Comparison of ENCODE assay signal across 9 mouse cellular contexts in the genomic region with DNA sequence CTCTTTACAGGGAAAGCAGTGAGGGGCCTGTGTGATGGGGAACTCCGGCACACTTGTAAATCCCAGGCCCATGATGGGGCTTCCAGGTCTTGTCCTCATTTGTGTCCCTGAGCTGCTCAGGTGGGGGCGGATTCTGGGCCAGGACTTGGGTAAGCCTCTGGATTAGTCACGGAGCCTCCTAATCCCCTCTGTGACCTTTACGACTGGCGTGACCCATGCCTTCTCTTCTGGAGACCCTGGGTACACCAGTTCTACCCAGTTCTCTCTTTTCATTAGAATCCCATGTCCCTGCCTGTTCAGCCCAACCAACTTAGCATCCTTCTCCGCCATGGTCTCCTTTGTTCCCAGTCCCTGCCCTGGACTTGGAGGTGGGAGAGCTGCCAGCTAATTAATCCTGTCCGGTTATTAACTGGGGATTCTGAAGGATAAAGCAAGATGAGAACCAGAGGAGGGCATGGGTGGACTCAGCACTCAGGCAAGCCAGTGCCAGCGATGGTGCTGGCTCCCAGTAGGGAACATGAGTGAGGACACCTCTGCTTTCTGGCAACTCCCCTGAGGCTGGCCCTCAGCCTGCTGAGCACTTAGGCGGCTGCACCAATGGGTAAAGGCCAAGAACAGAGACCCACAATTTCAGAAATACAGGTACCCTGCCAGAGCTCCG. TPM values are rescaled to one million over a fixed set of nuclear protein-coding genes. Genes with fewer than 3 reads are reported as not detected.
DNase-seq lines count a peak whose midpoint lies in the region; ATAC-seq and TF ChIP-seq lines count a peak whose summit lies in the region.
"Had no signal": no experiment of that assay in that cellular context is flagged by ENCODE, and none has a peak within 500 bp of the region (broad histone marks: within the 10 kb centered on the region; RNA-seq: fewer than 3 reads in every experiment).

No protein-coding gene starts in this region.

- peaks cover 24% of the 10 kb centered on the region for H3K4me1 ChIP-seq in liver, embryonic 11.5 days (replicated peaks; ENCODE audit: control insufficient read depth, insufficient read depth, low read length)
- peaks cover 13% of the 10 kb centered on the region for H3K4me1 ChIP-seq in embryonic facial prominence, embryonic 14.5 days (ENCODE audit: control insufficient read depth, insufficient read depth, low read length)
- H3K4me1 ChIP-seq in hindbrain, embryonic 15.5 days (replicated peaks) = peaks cover 32% of the 10 kb centered on the region
- peaks cover 13% of the 10 kb centered on the region for H3K4me1 ChIP-seq in midbrain, postnatal 0 days (ENCODE audit: insufficient read depth, low read length)

- TF ChIP-seq CTCF in midbrain, postnatal 0 days (IDR thresholded peaks at IDR 0.05) = no peak

- no peak for DNase-seq in liver, embryonic 11.5 days (ENCODE audit: low spot score)
- no peak for DNase-seq in liver
- no peak for DNase-seq in embryonic facial prominence, embryonic 14.5 days (ENCODE audit: low spot score)
- peak; percentile 40 for DNase-seq in midbrain, postnatal 0 days (ENCODE audit: low spot score)
- no peak for DNase-seq in left cerebral cortex, postnatal 36 days (ENCODE audit: low spot score in 2 of 2)
- no peak for DNase-seq in spleen, postnatal 36 days (ENCODE audit: low spot score in 2 of 2)
- no peak for DNase-seq in urinary bladder, postnatal 14 days (ENCODE audit: low spot score)
- DNase-seq: lung, postnatal 14 days had no signal

- H3K9ac ChIP-seq in liver, embryonic 11.5 days (ENCODE audit: low read depth, low read length) = no peak overlapping the region
- no peak overlapping the region for H3K9ac ChIP-seq in embryonic facial prominence, embryonic 14.5 days (ENCODE audit: low read depth, low read length)
- H3K9ac ChIP-seq in hindbrain, embryonic 15.5 days = no peak overlapping the region
- H3K9ac ChIP-seq in midbrain, postnatal 0 days (replicated peaks; ENCODE audit: low read length, poor library complexity, severe bottlenecking) = no peak overlapping the region

- no peaks in the 10 kb centered on the region for H3K9me3 ChIP-seq in liver, embryonic 11.5 days (ENCODE audit: control insufficient read depth, low read length)
- H3K9me3 ChIP-seq in embryonic facial prominence, embryonic 14.5 days (ENCODE audit: control insufficient read depth, low read length) = no peaks in the 10 kb centered on the region
- H3K9me3 ChIP-seq in hindbrain, embryonic 15.5 days = no peaks in the 10 kb centered on the region
- no peaks in the 10 kb centered on the region for H3K9me3 ChIP-seq in midbrain, postnatal 0 days (ENCODE audit: low read length)

- no peak for ATAC-seq in liver, embryonic 11.5 days (replicated peaks; ENCODE audit: low FRiP score)
- ATAC-seq in embryonic facial prominence, embryonic 14.5 days (ENCODE audit: low read depth) = no peak
- no peak for ATAC-seq in hindbrain, embryonic 15.5 days (ENCODE audit: low FRiP score, low read depth)
- ATAC-seq in midbrain, postnatal 0 days (ENCODE audit: low FRiP score) = no peak

- WGBS in liver, embryonic 11.5 days = 69% methylated on average over 10 of the region's 10 CpGs
- WGBS in embryonic facial prominence, embryonic 14.5 days = 45% methylated on average over 10 of the region's 10 CpGs
- 42% methylated on average over 10 of the region's 10 CpGs for WGBS in hindbrain, embryonic 15.5 days
- 20% methylated on average over 10 of the region's 10 CpGs for WGBS in midbrain, postnatal 0 days

- H3K36me3 ChIP-seq in liver, embryonic 11.5 days (ENCODE audit: control insufficient read depth, insufficient read depth, low read length) = peaks cover 12% of the 10 kb centered on the region
- H3K36me3 ChIP-seq in embryonic facial prominence, embryonic 14.5 days (ENCODE audit: control insufficient read depth, insufficient read depth, low read length) = peaks cover 24% of the 10 kb centered on the region
- peaks cover 18% of the 10 kb centered on the region for H3K36me3 ChIP-seq in hindbrain, embryonic 15.5 days
- H3K36me3 ChIP-seq in midbrain, postnatal 0 days (ENCODE audit: insufficient read depth, low read length) = peaks cover 22% of the 10 kb centered on the region

- peak overlapping the region; percentile 63; the same call in 1 of the 2 replicates for H3K4me2 ChIP-seq in liver, embryonic 11.5 days
- peak overlapping the region; percentile 70 for H3K4me2 ChIP-seq in embryonic facial prominence, embryonic 14.5 days (ENCODE audit: low read depth, low read length)
- H3K4me2 ChIP-seq in hindbrain, embryonic 15.5 days = peak overlapping the region; percentile 56
- H3K4me2 ChIP-seq in midbrain, postnatal 0 days (ENCODE audit: low read depth, low read length, poor library complexity, severe bottlenecking) = peak overlapping the region; percentile 50

- no peak overlapping the region; the same call in 1 of the 2 replicates for H3K4me3 ChIP-seq in liver, embryonic 11.5 days (ENCODE audit: low read depth, low read length)
- no peak overlapping the region for H3K4me3 ChIP-seq in embryonic facial prominence, embryonic 14.5 days (ENCODE audit: low read depth, low read length)
- peak overlapping the region; percentile 88; the same call in 1 of the 2 replicates for H3K4me3 ChIP-seq in hindbrain, embryonic 15.5 days
- no peak overlapping the region for H3K4me3 ChIP-seq in midbrain, postnatal 0 days (ENCODE audit: low read depth, low read length)

- intact Hi-C loops in left cerebral cortex, postnatal 36 days (cut with DNase I) = no loop called here

- H3K27me3 ChIP-seq in liver, embryonic 11.5 days (replicated peaks; ENCODE audit: control insufficient read depth, insufficient read depth, low read length) = peaks cover 7% of the 10 kb centered on the region; the same call in 1 of the 2 replicates
- H3K27me3 ChIP-seq in embryonic facial prominence, embryonic 14.5 days (replicated peaks; ENCODE audit: control insufficient read depth, insufficient read depth, low read length) = no peaks in the 10 kb centered on the region; the same call in 1 of the 2 replicates
- H3K27me3 ChIP-seq in hindbrain, embryonic 15.5 days = peaks cover 5% of the 10 kb centered on the region
- no peaks in the 10 kb centered on the region for H3K27me3 ChIP-seq in midbrain, postnatal 0 days (ENCODE audit: insufficient read depth, low read length)

- H3K27ac ChIP-seq in liver, embryonic 11.5 days (ENCODE audit: low read depth, low read length) = no peak overlapping the region
- peak overlapping the region; percentile 54; the same call in 1 of the 2 replicates for H3K27ac ChIP-seq in embryonic facial prominence, embryonic 14.5 days (replicated peaks; ENCODE audit: low read depth, low read length)
- H3K27ac ChIP-seq in hindbrain, embryonic 15.5 days (replicated peaks) = peak overlapping the region; percentile 79
- peak overlapping the region; percentile 64 for H3K27ac ChIP-seq in midbrain, postnatal 0 days (ENCODE audit: low read depth, low read length)

RNA-seq across cellular contexts. Expression of gene Cyth2, which starts 1.1 kb away (rescaled TPM):
- polyA plus RNA-seq in liver, embryonic 11.5 days (2014; fragmentation: Nextera tagmentation; extraction: Ambion mirVana) = 67.2 and 69.1 TPM in 2 replicates
- polyA plus RNA-seq in embryonic facial prominence, embryonic 14.5 days (2014; fragmentation: Nextera tagmentation; extraction: Ambion mirVana) = 96.4 and 106 TPM in 2 replicates
- polyA plus RNA-seq in hindbrain, embryonic 15.5 days (2015; fragmentation: Nextera tagmentation; extraction: Ambion mirVana) = 271 and 286 TPM in 2 replicates
- 210 and 223 TPM in 2 replicates for total RNA-seq in midbrain, postnatal 0 days (2014; rRNA removed)
- polyA plus RNA-seq in midbrain, postnatal 0 days (2015; fragmentation: Nextera tagmentation; extraction: Ambion mirVana) = 219 and 236 TPM in 2 replicates
- 100 to 1,000 TPM; 199 to 210 TPM for total RNA-seq in left cerebral cortex, postnatal 36 days (2021)

RNA-seq across cellular contexts. Expression of gene Kcnj14, which starts 9.1 kb away (rescaled TPM):
- 0.40 and 0.74 TPM in 2 replicates for polyA plus RNA-seq in liver, embryonic 11.5 days (2014; fragmentation: Nextera tagmentation; extraction: Ambion mirVana)
- 1.4 and 2.2 TPM in 2 replicates for polyA plus RNA-seq in embryonic facial prominence, embryonic 14.5 days (2014; fragmentation: Nextera tagmentation; extraction: Ambion mirVana)
- polyA plus RNA-seq in hindbrain, embryonic 15.5 days (2015; fragmentation: Nextera tagmentation; extraction: Ambion mirVana) = 1.1 and 1.6 TPM in 2 replicates
- 0.71 and 2.1 TPM in 2 replicates for total RNA-seq in midbrain, postnatal 0 days (2014; rRNA removed)
- 1.5 TPM in 2 replicates for polyA plus RNA-seq in midbrain, postnatal 0 days (2015; fragmentation: Nextera tagmentation; extraction: Ambion mirVana)
- total RNA-seq in left cerebral cortex, postnatal 36 days (2021) = 1 to 10 TPM; 2.3 to 3.0 TPM

RNA-seq across cellular contexts. Expression of gene Grwd1, which starts 15.3 kb away (rescaled TPM):
- polyA plus RNA-seq in liver, embryonic 11.5 days (2014; fragmentation: Nextera tagmentation; extraction: Ambion mirVana) = 101 and 106 TPM in 2 replicates
- polyA plus RNA-seq in embryonic facial prominence, embryonic 14.5 days (2014; fragmentation: Nextera tagmentation; extraction: Ambion mirVana) = 53.9 and 60.5 TPM in 2 replicates
- polyA plus RNA-seq in hindbrain, embryonic 15.5 days (2015; fragmentation: Nextera tagmentation; extraction: Ambion mirVana) = 41.8 and 43.1 TPM in 2 replicates
- total RNA-seq in midbrain, postnatal 0 days (2014; rRNA removed) = 31.3 and 34.2 TPM in 2 replicates
- 48.7 and 52.9 TPM in 2 replicates for polyA plus RNA-seq in midbrain, postnatal 0 days (2015; fragmentation: Nextera tagmentation; extraction: Ambion mirVana)
- 10 to 100 TPM; 19.5 to 21.0 TPM for total RNA-seq in left cerebral cortex, postnatal 36 days (2021)

RNA-seq across cellular contexts. Expression of gene Sult2b1, which starts 31.0 kb away (rescaled TPM):
- 0.65 and 0.70 TPM in 2 replicates for polyA plus RNA-seq in liver, embryonic 11.5 days (2014; fragmentation: Nextera tagmentation; extraction: Ambion mirVana)
- 14.2 and 16.3 TPM in 2 replicates for polyA plus RNA-seq in embryonic facial prominence, embryonic 14.5 days (2014; fragmentation: Nextera tagmentation; extraction: Ambion mirVana)
- polyA plus RNA-seq in hindbrain, embryonic 15.5 days (2015; fragmentation: Nextera tagmentation; extraction: Ambion mirVana) = 6.3 TPM in 2 replicates
- total RNA-seq in midbrain, postnatal 0 days (2014; rRNA removed) = 5.0 and 5.1 TPM in 2 replicates
- polyA plus RNA-seq in midbrain, postnatal 0 days (2015; fragmentation: Nextera tagmentation; extraction: Ambion mirVana) = 5.6 and 6.1 TPM in 2 replicates
- 10 to 100 TPM; 11.4 to 13.8 TPM for total RNA-seq in left cerebral cortex, postnatal 36 days (2021)

RNA-seq across cellular contexts. Expression of gene Lmtk3, which starts 31.9 kb away (rescaled TPM):
- 0.30 and 0.45 TPM in 2 replicates for polyA plus RNA-seq in liver, embryonic 11.5 days (2014; fragmentation: Nextera tagmentation; extraction: Ambion mirVana)
- polyA plus RNA-seq in embryonic facial prominence, embryonic 14.5 days (2014; fragmentation: Nextera tagmentation; extraction: Ambion mirVana) = 0.67 and 1.5 TPM in 2 replicates
- polyA plus RNA-seq in hindbrain, embryonic 15.5 days (2015; fragmentation: Nextera tagmentation; extraction: Ambion mirVana) = 20.1 and 24.8 TPM in 2 replicates
- total RNA-seq in midbrain, postnatal 0 days (2014; rRNA removed) = 170 and 172 TPM in 2 replicates
- 13.7 and 19.1 TPM in 2 replicates for polyA plus RNA-seq in midbrain, postnatal 0 days (2015; fragmentation: Nextera tagmentation; extraction: Ambion mirVana)
- 100 to 1,000 TPM; 225 to 267 TPM for total RNA-seq in left cerebral cortex, postnatal 36 days (2021)
